Mouse (Mus musculus) left cerebral cortex, adult 11 months (tissue): ENCODE measurements at regions not wholly inside any gene's neighbourhood (a gene's known extent, or its start where the extent isn't known, plus 50 kb on each side); places are given as distances from the start of the nearest gene placed in this dataset.

Experiments used
- DNase-seq: peaks from one replicate; pipeline ENCODE4 v3.0.0; 2022; ENCODE audit warnings: low spot score

GRCm38 (mm10) chr3:148159059-148159458 is 831.3 kb downstream of the Adgrl2 start:
- no peak for DNase-seq

GRCm38 (mm10) chr3:148158533-148158932 is 831.8 kb downstream of the Adgrl2 start:
- no peak for DNase-seq

- no peak for DNase-seq
These were observed 846.6 kb downstream of the Adgrl2 start for GRCm38 (mm10) chr3:148143776-148144175.

GRCm38 (mm10) chr3:148136791-148137251 is 853.5 kb downstream of the Adgrl2 start:
- no peak for DNase-seq

GRCm38 (mm10) chr3:148134646-148135045 is 855.7 kb downstream of the Adgrl2 start:
- no peak for DNase-seq

GRCm38 (mm10) chr3:148115576-148115975 is 874.8 kb downstream of the Adgrl2 start:
- DNase-seq = no peak

- DNase-seq = no peak
These were observed 878.2 kb downstream of the Adgrl2 start for GRCm38 (mm10) chr3:148112204-148112603.

- DNase-seq = no peak
These were observed 883.3 kb downstream of the Adgrl2 start for GRCm38 (mm10) chr3:148107031-148107430.

- peak; percentile 4 for DNase-seq
These were observed 896.4 kb downstream of the Adgrl2 start for GRCm38 (mm10) chr3:148093930-148094329.

- DNase-seq = no peak
These were observed 914.5 kb downstream of the Adgrl2 start for GRCm38 (mm10) chr3:148075841-148076240.

GRCm38 (mm10) chr3:148066701-148067100 is 923.7 kb downstream of the Adgrl2 start:
- no peak for DNase-seq

GRCm38 (mm10) chr3:148056074-148056473 is 934.3 kb downstream of the Adgrl2 start:
- no peak for DNase-seq

- no peak for DNase-seq
These were observed 937.8 kb downstream of the Adgrl2 start for GRCm38 (mm10) chr3:148052516-148052915.

GRCm38 (mm10) chr3:148048247-148048646 is 942.1 kb downstream of the Adgrl2 start:
- no peak for DNase-seq

- no peak for DNase-seq
These were observed 957.8 kb downstream of the Adgrl2 start for GRCm38 (mm10) chr3:148032532-148032931.

- no peak for DNase-seq
These were observed 984.5 kb downstream of the Adgrl2 start for GRCm38 (mm10) chr3:148005831-148006230.

GRCm38 (mm10) chr3:148004006-148004405 is 986.3 kb downstream of the Adgrl2 start:
- no peak for DNase-seq

- DNase-seq = no peak
These were observed 990.9 kb downstream of the Adgrl2 start for GRCm38 (mm10) chr3:147999330-147999953.

GRCm38 (mm10) chr3:147991738-147992137 is 998.6 kb downstream of the Adgrl2 start:
- no peak for DNase-seq

GRCm38 (mm10) chr3:147990831-147991230 is 999.5 kb downstream of the Adgrl2 start:
- no peak for DNase-seq

GRCm38 (mm10) chr3:147982831-147983230 is 1007.5 kb downstream of the Adgrl2 start:
- DNase-seq = no peak

- no peak for DNase-seq
These were observed 1008.7 kb downstream of the Adgrl2 start for GRCm38 (mm10) chr3:147981621-147982020.

GRCm38 (mm10) chr3:147976579-147976978 is 1013.8 kb downstream of the Adgrl2 start:
- DNase-seq = no peak

GRCm38 (mm10) chr3:147976069-147976468 is 1014.3 kb downstream of the Adgrl2 start:
- DNase-seq = no peak
